Mouse (Mus musculus) E14TG2a.4 (cell line): ENCODE measurements around the gene Add1.
A peak's percentile ranks its signal among the peaks of the same experiment; 100 is the strongest.

ENCODE experiments used
- H3K27me3 ChIP-seq: 2 replicates; pipeline ENCODE4 v1.6.1; 2014; ENCODE audit warnings: low read length, control low read depth; ENCODE audit not compliant: insufficient read depth
- H3K36me3 ChIP-seq: 2 replicates; pipeline ENCODE4 v1.6.1; 2014; ENCODE audit warnings: low read length, control low read depth; ENCODE audit not compliant: insufficient read depth
- H3K4me1 ChIP-seq: replicated peaks from 2 replicates; pipeline ENCODE4 v1.6.1; 2014; ENCODE audit warnings: low read depth, low read length, control low read depth
- H3K4me3 ChIP-seq: replicated peaks from 2 replicates; pipeline ENCODE4 v1.5.1; 2014; ENCODE audit warnings: mild to moderate bottlenecking, low read length
- H3K9me3 ChIP-seq: 2 replicates; pipeline ENCODE4 v1.6.1; 2014; ENCODE audit warnings: low read length, control low read depth
- CTCF ChIP-seq: conservative IDR thresholded peaks from 2 replicates; pipeline ENCODE4 v1.5.1; 2014; ENCODE audit warnings: low read length
- NANOG ChIP-seq: IDR thresholded peaks from 2 replicates; pipeline ENCODE4 v1.6.1; 2014; ENCODE audit warnings: borderline replicate concordance, low read length, mixed read lengths
- POU5F1 ChIP-seq: IDR thresholded peaks from 2 replicates; pipeline ENCODE4 v1.6.1; 2014; ENCODE audit warnings: low read length, borderline replicate concordance

The Add1 gene

DNA sequence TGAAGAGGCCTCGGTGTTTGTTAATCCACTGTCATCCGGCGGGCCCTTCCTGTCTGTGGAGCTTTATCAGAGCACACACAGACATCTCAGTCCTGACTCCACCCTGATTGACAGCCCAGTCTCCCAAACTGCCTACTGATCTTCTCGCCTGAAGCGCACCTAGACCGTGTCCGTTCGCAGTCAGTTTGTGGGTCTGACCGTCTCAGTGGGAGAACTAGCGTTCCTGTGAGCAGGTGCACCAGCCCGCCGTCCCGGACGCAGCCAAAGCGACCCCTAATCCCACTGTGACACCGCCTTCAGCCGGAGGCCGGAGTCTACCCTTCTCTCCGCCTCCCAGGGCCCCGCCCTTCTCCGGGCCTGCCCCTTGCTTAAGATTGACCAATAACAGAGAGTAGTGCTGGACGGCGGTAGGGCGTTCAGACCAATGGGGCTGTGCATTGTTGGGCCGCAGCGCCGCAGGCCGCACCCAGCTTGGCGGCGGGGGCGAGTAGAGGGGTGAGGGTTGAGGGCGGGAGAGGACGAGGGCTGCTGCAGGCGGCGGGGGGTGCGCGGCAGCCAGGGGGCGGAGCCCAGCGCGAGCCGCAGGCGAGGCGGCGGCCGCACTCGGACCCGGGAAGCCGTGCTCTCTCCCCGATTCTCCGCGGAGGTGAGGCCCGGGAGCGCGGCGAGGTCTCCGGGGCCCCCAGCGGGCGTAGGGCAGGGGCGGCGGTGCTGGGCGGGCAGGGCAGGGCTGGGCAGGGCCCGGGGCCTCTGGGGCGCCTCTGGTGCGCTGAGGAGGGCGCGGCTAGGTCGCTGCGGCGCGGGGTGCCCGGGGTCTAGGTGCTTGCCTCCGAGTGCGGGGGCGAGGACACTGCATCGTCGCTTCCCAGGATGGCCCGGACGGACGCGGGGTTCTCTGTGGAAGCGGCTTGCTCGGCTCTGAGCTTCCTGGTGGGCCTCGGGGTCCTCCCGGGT is at the start of gene Add1:
TSS of gene Add1 (plus strand) at position 397 of the 954 bp plus-strand sequence.
- peaks cover 50% of the 10 kb centered on the region for H3K4me1 ChIP-seq
- H3K4me3 ChIP-seq, result peak within 1 kb of the TSS; percentile 91
- H3K27me3 ChIP-seq, result no peaks in the 10 kb centered on the region
- TF ChIP-seq POU5F1 (no peak), CTCF (no peak), NANOG (no peak)
- no peaks in the 10 kb centered on the region for H3K36me3 ChIP-seq
- H3K9me3 ChIP-seq, result no peaks in the 10 kb centered on the region

GRCm38 (mm10) chr5:34523958-34524485 is 49.4 kb upstream of the Add1 start:
- no peak overlapping the region for H3K4me3 ChIP-seq
- TF ChIP-seq POU5F1, result no peak
- no peak for TF ChIP-seq CTCF
- no peak for TF ChIP-seq NANOG
- H3K9me3 ChIP-seq, result no peaks in the 10 kb centered on the region
- peaks cover 59% of the 10 kb centered on the region for H3K27me3 ChIP-seq
- H3K36me3 ChIP-seq, result no peaks in the 10 kb centered on the region
- peaks cover 17% of the 10 kb centered on the region for H3K4me1 ChIP-seq

DNA sequence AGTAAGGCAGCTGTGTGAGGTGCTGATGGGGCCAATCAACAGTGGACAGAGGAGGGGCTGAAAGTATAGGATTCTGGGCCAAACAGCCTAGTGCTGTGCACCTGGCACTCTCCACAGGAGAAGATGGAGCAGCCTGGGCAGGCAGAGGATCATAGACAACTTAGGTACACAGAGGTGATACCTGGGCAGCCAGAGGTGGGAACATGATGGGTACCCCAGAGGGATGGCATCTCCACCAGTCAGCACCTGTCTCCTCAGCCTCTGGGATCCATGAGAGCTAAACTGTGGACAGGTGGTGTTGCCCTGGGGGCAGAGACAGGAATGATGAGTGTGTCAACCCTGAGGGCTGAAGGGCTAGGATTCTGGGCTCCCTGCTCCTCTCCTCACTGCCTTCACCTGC is 49.0 kb upstream of the Add1 start:
- Histone ChIP-seq H3K4me1 (peaks cover 17% of the 10 kb centered on the region), H3K9me3 (no peaks in the 10 kb centered on the region), H3K4me3 (no peak overlapping the region), H3K36me3 (no peaks in the 10 kb centered on the region), H3K27me3 (peaks cover 59% of the 10 kb centered on the region)
- no peak for TF ChIP-seq POU5F1

DNA sequence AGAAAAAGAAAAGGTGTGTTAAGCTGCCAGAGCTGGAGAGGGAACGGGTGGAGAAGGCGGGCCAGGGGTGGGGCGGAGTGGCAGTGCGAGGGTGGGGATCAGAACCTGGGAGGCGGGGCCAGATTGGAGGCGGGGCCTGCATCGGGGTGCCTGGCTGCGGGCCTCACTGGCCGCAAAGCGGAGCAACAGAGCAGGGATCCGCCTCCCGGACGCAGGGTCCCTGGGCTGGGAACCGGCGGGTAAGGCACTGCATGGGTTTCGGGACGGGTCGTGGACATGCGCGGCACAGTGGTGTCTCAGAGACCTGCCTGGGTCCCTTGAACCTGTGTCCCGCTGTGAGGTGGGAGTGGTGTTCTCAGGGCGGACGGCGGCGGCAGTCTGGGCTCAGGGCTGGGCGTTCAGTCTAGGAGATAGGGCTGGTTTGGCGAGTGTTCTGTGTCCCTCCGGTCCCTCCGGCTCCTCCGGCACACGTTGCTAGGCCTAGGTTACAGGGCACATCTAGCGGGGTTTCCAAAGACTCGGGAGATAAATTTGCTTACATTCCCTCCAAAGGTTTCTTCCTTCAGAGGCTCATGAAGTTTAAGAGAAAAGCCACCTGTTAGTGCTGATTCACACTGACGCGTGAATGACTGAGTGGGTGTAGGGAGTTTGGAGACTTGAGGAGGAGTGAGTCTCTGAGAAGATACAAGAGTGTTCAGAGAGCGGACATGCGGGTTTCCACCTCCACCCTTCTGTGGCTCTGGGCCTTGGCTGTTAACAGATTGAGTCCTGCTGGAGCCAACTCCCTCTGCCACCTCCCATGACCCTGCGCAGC is 47.6 kb upstream of the Add1 start, which contains the start of gene Sh3bp2:
TSS of gene Sh3bp2 (plus strand) at position 176 of the 814 bp plus-strand sequence.
- Histone ChIP-seq H3K4me1 (peaks cover 17% of the 10 kb centered on the region), H3K36me3 (no peaks in the 10 kb centered on the region), H3K9me3 (no peaks in the 10 kb centered on the region), H3K4me3 (peak within 1 kb of the TSS; percentile 86), H3K27me3 (peaks cover 55% of the 10 kb centered on the region)
- TF ChIP-seq NANOG (no peak), CTCF (no peak), POU5F1 (no peak)

DNA sequence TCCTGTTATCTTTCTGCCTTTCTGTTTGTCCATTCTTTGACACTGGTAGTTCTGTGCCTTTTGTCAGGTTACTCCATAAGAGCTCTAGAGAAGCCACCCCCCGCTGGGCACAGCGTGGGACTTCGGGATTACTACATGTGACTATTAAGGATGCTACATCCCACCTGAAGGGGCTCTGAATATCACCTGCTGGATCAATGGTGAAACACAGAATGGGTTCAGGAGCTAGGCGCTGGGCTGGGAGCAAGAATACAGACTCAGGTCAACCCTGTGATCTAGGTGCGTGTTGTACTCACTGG is 47.0 kb upstream of the Add1 start:
- Histone ChIP-seq H3K4me3 (peak overlapping the region; percentile 86), H3K9me3 (no peaks in the 10 kb centered on the region), H3K4me1 (peaks cover 17% of the 10 kb centered on the region), H3K36me3 (no peaks in the 10 kb centered on the region), H3K27me3 (peaks cover 51% of the 10 kb centered on the region)
- TF ChIP-seq NANOG, result no peak
- TF ChIP-seq POU5F1, result no peak
- no peak for TF ChIP-seq CTCF

DNA sequence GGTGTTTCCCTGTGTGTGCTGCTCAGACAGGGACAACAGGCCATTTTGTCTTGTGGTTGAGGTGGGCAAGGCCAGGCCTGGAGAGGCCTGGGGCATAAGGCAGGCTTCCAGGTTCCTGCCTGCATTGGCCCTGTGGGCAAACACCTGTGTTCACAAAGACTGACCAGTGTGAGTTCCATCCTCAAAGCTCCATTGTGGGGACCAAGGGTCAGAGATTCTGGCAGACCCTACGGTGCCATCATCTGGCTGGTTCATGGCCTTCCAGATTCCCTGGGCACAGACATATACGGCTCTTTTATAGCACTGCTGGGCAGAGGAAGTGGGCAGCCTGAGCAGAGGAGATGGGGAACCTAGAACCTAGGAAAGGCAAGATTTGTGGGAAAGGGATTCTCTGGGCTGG is 46.1 kb upstream of the Add1 start:
- Histone ChIP-seq H3K4me1 (peaks cover 17% of the 10 kb centered on the region), H3K9me3 (no peaks in the 10 kb centered on the region), H3K4me3 (no peak overlapping the region), H3K36me3 (no peaks in the 10 kb centered on the region), H3K27me3 (peaks cover 46% of the 10 kb centered on the region)
- TF ChIP-seq NANOG (no peak), POU5F1 (no peak), CTCF (no peak)

DNA sequence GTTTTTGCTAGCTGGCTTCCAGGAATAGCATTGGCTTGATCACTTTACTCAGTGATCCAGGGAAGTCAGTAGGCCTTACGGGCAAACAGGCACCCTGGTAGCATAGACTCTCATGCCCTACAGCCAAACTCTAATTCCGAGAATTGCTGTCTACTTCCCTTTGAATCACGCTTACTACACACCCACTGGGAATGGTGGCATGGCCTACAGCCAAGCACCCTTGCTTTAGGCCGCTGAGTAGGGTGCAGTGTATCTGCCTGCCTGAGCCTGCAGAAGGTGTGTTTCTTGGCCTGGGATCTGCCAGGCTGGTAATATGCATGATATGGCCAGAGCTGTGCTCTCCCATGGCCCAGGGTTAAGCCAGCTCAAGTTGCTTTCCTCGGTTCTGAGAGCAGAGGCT is 44.7 kb upstream of the Add1 start:
- TF ChIP-seq CTCF (no peak), POU5F1 (no peak), NANOG (no peak)
- Histone ChIP-seq H3K36me3 (no peaks in the 10 kb centered on the region), H3K4me1 (peaks cover 17% of the 10 kb centered on the region), H3K27me3 (peaks cover 39% of the 10 kb centered on the region), H3K9me3 (peaks cover 7% of the 10 kb centered on the region; the same call in 1 of the 2 replicates), H3K4me3 (no peak overlapping the region)

DNA sequence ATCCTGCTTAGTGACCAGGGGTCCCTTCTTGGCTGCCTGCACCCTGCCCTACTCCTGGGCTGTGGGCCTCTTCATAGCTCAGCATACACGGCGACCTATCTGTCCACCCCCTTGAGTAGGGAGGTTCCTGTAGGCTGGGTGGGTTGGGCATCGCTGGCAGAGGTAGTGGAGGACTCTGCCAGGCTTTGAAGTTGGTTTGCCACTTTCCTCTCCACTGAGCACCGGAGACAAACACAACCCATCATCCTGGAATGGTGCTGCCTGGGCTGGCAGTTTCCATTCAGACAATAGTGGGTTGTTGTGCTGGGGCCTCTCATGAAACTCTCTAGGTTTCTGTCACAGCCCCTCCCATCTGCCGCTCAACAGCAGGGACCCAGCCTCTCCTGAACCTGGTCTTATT is 43.3 kb upstream of the Add1 start:
- Histone ChIP-seq H3K9me3 (peaks cover 7% of the 10 kb centered on the region; the same call in 1 of the 2 replicates), H3K27me3 (peaks cover 30% of the 10 kb centered on the region), H3K4me3 (no peak overlapping the region), H3K4me1 (peaks cover 12% of the 10 kb centered on the region), H3K36me3 (no peaks in the 10 kb centered on the region)
- TF ChIP-seq POU5F1, result no peak
- no peak for TF ChIP-seq NANOG
- no peak for TF ChIP-seq CTCF

DNA sequence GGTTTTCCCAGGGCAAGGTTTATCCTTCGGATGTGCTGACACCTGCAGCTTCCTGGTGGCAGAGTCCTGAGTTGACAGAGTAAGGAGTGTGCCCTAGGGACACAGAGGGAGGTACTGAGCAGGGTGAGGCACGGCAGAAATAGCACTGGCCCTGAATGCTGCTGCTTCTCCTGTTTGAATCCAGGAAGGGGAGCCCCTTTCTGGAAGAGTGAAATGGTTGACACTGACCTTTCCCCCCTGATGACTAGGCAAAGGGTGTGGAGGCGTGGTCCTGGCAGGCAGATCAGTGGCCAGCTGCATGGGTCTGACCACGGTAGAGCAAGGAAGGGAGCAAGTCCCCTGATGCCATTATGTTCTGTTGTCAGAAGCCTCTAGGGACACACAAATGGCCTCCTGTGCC is 42.8 kb upstream of the Add1 start:
- Histone ChIP-seq H3K4me1 (peaks cover 12% of the 10 kb centered on the region), H3K27me3 (peaks cover 30% of the 10 kb centered on the region), H3K9me3 (peaks cover 7% of the 10 kb centered on the region; the same call in 1 of the 2 replicates), H3K36me3 (no peaks in the 10 kb centered on the region), H3K4me3 (no peak overlapping the region)
- no peak for TF ChIP-seq POU5F1
- no peak for TF ChIP-seq NANOG
- TF ChIP-seq CTCF, result no peak
